Mouse (Mus musculus) spleen, adult 18-20 months (tissue): Measurements from ENCODE around the gene Aif1.
A peak's percentile ranks its signal among the peaks of the same experiment; 100 is the strongest.
"Not testable (repeated sequence)": the region's sequence is repeated elsewhere in the genome, so short reads cannot be mapped to it uniquely, and the experiment has no call there.

Experiments
- DNase-seq, 2 experiments: peaks; one replicate each; pipeline ENCODE4 v3.0.0; 2022; ENCODE audit warnings: mixed read lengths in 2 of 2

Gene Aif1

GRCm38 (mm10) chr17:35140490-35140996 lies 35.3 kb downstream of the Aif1 start:
- DNase-seq = no peak

GRCm38 (mm10) chr17:35139269-35139668 lies 36.6 kb downstream of the Aif1 start:
- no peak for DNase-seq

GRCm38 (mm10) chr17:35135591-35136320 lies 40.1 kb downstream of the Aif1 start:
- DNase-seq = no peak

- DNase-seq = peak; percentile 88 to 93
These were observed 40.9 kb downstream of the Aif1 start, which contains the start of gene Bag6 for GRCm38 (mm10) chr17:35134801-35135590. Gene Bag6, plus strand, starts transcription at chr17:35135178.

GRCm38 (mm10) chr17:35133517-35133916 lies 42.4 kb downstream of the Aif1 start:
- DNase-seq = no peak

GRCm38 (mm10) chr17:35132174-35132560 lies 43.7 kb downstream of the Aif1 start:
- DNase-seq = no peak

GRCm38 (mm10) chr17:35131500-35132173 lies 44.2 kb downstream of the Aif1 start, which contains the start of gene Apom:
Gene Apom, minus strand, starts transcription at chr17:35132050.
- DNase-seq = no peak

GRCm38 (mm10) chr17:35131038-35131437 lies 44.8 kb downstream of the Aif1 start:
- no peak for DNase-seq

GRCm38 (mm10) chr17:35128996-35129395 lies 46.9 kb downstream of the Aif1 start:
- no peak for DNase-seq

- DNase-seq = no peak
These were observed 48.9 kb downstream of the Aif1 start for GRCm38 (mm10) chr17:35127017-35127416.

- DNase-seq = peak; percentile 66 to 76
These were observed 49.7 kb downstream of the Aif1 start, which contains the start of gene D17H6S53E for GRCm38 (mm10) chr17:35126206-35126611. Gene D17H6S53E, plus strand, starts transcription at chr17:35126373.

- no peak for DNase-seq
These were observed 50.3 kb downstream of the Aif1 start for GRCm38 (mm10) chr17:35125578-35125977.

GRCm38 (mm10) chr17:35125081-35125480 lies 50.8 kb downstream of the Aif1 start:
- no peak for DNase-seq

GRCm38 (mm10) chr17:35124261-35124896 lies 51.5 kb downstream of the Aif1 start:
- DNase-seq = not testable (repeated sequence)

- DNase-seq = not testable (repeated sequence)
These were observed 52.6 kb downstream of the Aif1 start for GRCm38 (mm10) chr17:35123287-35123686.

- peak in 1 of 2 experiments; percentile 24 for DNase-seq
These were observed 54.0 kb downstream of the Aif1 start, which contains the start of gene Csnk2b for GRCm38 (mm10) chr17:35121871-35122303. Gene Csnk2b, minus strand, starts transcription at chr17:35122053.

- DNase-seq = peak; percentile 95 to 96
These were observed 54.6 kb downstream of the Aif1 start, which contains the start of gene Gpank1 for GRCm38 (mm10) chr17:35121143-35121799. Gene Gpank1, plus strand, starts transcription at chr17:35121455.
